Mouse (Mus musculus): ENCODE data around the gene Hist1h3a.

Gene Hist1h3a

DNA sequence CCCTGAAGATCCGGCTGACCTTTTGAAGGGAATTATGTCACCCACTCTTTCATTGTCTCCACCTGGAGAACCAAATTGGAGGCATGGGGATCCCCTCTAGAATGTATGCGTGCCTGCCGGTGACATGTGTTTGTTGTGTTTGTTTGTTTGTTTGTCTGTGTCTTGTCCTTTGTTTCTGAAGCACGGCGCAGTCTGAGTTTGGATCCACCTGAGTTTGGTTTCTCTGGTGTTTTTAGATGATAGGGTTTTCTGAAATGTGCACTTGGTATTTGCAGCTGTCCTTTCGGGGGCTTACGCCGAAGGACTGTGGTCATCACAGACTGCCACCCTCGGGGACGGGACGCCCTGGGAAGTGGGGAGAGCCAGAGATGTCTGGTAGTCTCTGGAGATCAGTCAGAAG, 45.0 kb downstream of the Hist1h3a start:
- ATAC-seq (ENCODE audit: insufficient number of reproducible peaks, low FRiP score, low TSS enrichment): no peak

DNA sequence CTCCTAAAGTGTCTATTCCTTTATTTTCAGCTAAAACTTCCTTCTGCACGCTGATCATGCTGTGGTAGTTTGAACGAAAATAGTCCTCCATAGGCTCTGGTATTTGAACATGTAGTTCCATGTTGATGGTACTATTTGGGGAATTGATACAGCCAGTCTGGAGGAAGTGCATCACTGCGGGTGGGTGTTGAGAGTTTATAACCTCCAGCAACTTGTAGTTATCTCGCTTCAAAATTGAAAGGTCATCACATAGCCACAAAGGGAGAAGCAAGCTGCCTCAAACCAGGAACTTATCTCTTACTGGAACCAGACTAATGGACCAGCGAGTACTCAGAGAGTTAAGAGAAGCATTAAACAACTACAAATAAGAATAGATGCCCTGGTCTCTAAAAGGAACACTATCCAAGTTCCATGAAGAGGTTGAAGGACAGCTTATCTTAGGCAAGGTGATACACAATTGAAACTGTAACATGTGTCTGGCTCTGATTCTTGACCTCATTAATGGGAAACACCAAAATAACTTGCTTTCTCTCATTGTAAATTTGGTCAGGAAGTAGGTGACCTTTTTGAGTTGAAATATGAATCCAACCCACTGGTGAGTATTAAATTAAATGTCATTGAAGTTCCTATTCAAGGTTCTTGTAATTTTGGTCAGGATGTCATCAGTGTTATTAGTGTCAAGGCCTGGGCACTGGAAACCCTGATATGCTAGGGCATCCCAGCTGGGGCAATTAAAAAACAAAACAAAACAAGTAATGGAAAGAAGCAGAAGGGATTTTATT, 45.7 kb downstream of the Hist1h3a start:
- no peak for ATAC-seq (ENCODE audit: insufficient number of reproducible peaks, low FRiP score, low TSS enrichment)

All from cerebellum, adult (tissue).